Mouse (Mus musculus) lung, postnatal 0 days (tissue): ENCODE results near the gene Acbd6. TPM values are rescaled to one million over a fixed set of nuclear protein-coding genes. Genes with fewer than 3 reads are reported as not detected.

ENCODE experiments used
- ATAC-seq: fragments of 200-750 bp; cut with Nextera tagmentation; 2 replicates; pipeline ENCODE4 v1.8.0; 2017; ENCODE audit warnings: moderate library complexity
- DNase-seq: peaks from one replicate; pipeline ENCODE4 v3.0.0-alpha.2; 2016; ENCODE audit warnings: low spot score
- H3K27ac ChIP-seq: fragments of 300-500 bp; sonication (generic); 2 replicates; pipeline ENCODE4 v1.5.1; 2014; ENCODE audit warnings: antibody characterized with exemption, mild to moderate bottlenecking, low read length, mixed read lengths
- H3K27me3 ChIP-seq: fragments of 300-500 bp; sonication (generic); replicated peaks from 2 replicates; pipeline ENCODE4 v1.6.1; 2014; ENCODE audit warnings: low read length, mixed read lengths; ENCODE audit not compliant: insufficient read depth
- H3K36me3 ChIP-seq: fragments of 300-500 bp; sonication (generic); 2 replicates; pipeline ENCODE4 v1.6.1; 2014; ENCODE audit warnings: low read length, mixed read lengths; ENCODE audit not compliant: insufficient read depth
- H3K4me1 ChIP-seq: fragments of 300-500 bp; sonication (generic); 2 replicates; pipeline ENCODE4 v1.6.1; 2014; ENCODE audit warnings: antibody characterized with exemption, low read depth, low read length, mixed read lengths; ENCODE audit not compliant: insufficient read depth
- H3K4me2 ChIP-seq: fragments of 300-500 bp; sonication (generic); replicated peaks from 2 replicates; pipeline ENCODE4 v1.6.1; 2014; ENCODE audit warnings: low read depth, mild to moderate bottlenecking, low read length, moderate library complexity, mixed read lengths
- H3K4me3 ChIP-seq: fragments of 300-500 bp; sonication (generic); 2 replicates; pipeline ENCODE4 v1.5.1; 2014; ENCODE audit warnings: low read depth, low read length
- H3K9ac ChIP-seq: fragments of 300-500 bp; sonication (generic); replicated peaks from 2 replicates; pipeline ENCODE4 v1.6.1; 2014; ENCODE audit warnings: low read depth, mild to moderate bottlenecking
- H3K9me3 ChIP-seq: fragments of 300-500 bp; sonication (generic); 2 replicates; pipeline ENCODE4 v1.6.1; 2016; ENCODE audit warnings: low read length, mixed read lengths
- CTCF ChIP-seq: IDR thresholded peaks from 2 replicates; pipeline ENCODE4 v1.5.1; 2016; ENCODE audit warnings: antibody characterized with exemption, mild to moderate bottlenecking
- EP300 ChIP-seq: IDR thresholded peaks from 2 replicates; pipeline ENCODE4 v1.6.1; 2016; ENCODE audit warnings: antibody characterized with exemption, mild to moderate bottlenecking, control low read depth
- WGBS: fragments of 180-500 bp; shearing (Covaris S2); extraction: QIAGEN DNeasy Blood & Tissue Kit; methylation state at CpG from one replicate; pipeline ENCODE4 v1.1.7; 2014; 5-methylcytosine and 5-hydroxymethylcytosine counted together
- polyA plus RNA-seq: library from polyadenylated mRNA; unstranded; fragments of >200 nt; fragmentation: Nextera tagmentation; extraction: Ambion mirVana; gene quantifications from 2 replicates; pipeline ENCODE4 v1.2.1, GENCODE M21; 2015

Gene Acbd6
- polyA plus RNA-seq, 1 experiment from 2014 or later: 57.6 TPM

DNA sequence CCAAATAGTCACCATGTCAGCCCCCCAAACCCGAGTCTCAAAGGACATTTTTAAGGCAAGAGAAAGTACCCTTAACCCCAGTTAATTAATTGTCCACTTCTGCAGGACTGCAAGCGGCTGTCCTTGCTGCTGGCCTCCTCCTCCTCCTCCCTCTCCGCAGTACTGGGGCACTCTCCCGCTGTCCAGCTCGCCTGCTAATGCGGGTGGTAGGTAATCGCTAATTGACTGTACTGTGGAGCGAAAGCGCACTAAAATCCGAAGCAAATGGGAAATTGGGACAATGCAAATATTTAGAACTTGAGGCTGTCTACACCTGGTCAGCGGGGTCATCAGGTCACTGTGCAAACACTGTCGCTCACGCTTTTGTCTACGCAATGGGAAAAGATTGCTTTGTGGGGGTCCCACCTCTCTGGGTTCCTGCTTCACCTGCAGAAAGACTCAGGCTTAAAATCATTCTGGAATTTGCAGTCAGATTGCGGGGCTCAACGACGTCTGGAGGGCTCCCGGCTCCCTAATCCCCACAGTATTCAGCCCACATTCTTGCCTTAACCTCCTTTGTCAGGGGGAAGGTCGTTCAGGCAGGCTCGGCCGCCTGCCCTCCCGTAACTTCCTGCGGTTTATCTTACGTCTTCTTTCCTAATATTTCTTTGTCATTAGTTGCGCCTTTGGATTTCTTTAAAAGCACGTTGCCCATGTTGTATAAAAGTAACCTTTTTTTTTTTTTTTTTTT, 178.3 kb downstream of the Acbd6 start:
- DNase-seq: no peak
- H3K27ac ChIP-seq: no peak overlapping the region
- no peaks in the 10 kb centered on the region for H3K36me3 ChIP-seq
- H3K27me3 ChIP-seq: peaks cover 76% of the 10 kb centered on the region
- H3K4me1 ChIP-seq: peaks cover 4% of the 10 kb centered on the region; the same call in 1 of the 2 replicates
- no peak overlapping the region for H3K4me3 ChIP-seq
- no peaks in the 10 kb centered on the region for H3K9me3 ChIP-seq
- H3K4me2 ChIP-seq: no peak overlapping the region
- ATAC-seq: no peak
- no peak overlapping the region for H3K9ac ChIP-seq
- TF ChIP-seq EP300: no peak
- no peak for TF ChIP-seq CTCF
- WGBS: 2% methylated on average over 26 of the region's 26 CpGs

DNA sequence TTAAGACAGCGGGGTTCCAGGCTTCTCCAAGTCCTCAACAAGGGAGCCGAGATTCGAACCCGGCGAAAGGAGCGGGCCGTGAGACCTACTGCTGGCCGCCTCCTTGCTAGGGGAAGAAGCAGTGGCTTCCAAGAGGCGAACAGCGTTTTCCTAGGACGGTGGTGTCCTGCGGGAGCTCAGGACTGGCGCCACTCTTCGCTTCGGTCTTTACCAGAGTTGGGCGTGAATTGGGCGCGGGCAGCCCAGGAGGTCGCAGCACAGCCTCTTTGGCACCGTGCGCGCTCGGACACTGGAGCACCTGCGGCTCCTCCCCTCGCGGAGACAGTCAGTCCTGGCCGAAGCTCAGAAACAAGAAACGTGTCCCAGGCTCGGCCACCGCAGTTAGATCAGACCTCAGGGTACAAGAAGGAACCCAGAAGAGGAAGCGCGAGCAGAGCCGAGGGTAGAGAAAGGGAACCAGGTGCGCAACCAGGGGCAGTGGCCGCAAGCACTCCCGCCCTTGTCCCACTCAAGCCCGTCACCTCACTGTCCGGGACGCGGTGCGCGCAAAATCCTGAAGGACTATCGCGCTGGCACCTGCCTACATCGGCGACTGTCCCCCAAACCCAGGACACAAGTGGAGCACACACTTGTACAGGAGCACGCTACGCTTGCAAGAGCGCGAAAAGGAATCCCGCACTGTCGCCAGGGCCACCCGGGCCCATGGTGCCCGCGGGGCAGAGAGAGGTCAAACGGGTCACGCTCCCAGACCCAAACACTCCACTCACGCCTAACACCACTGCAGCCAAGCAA, 179.3 kb downstream of the Acbd6 start:
- Histone ChIP-seq H3K4me2 (no peak overlapping the region), H3K4me3 (no peak overlapping the region), H3K27ac (no peak overlapping the region), H3K9me3 (no peaks in the 10 kb centered on the region), H3K27me3 (peaks cover 85% of the 10 kb centered on the region), H3K36me3 (no peaks in the 10 kb centered on the region), H3K9ac (no peak overlapping the region), H3K4me1 (peaks cover 10% of the 10 kb centered on the region; the same call in 1 of the 2 replicates)
- TF ChIP-seq EP300 (no peak), CTCF (no peak)
- ATAC-seq (no peak), DNase-seq (no peak)
- WGBS: 2% methylated on average over 58 of the region's 58 CpGs

DNA sequence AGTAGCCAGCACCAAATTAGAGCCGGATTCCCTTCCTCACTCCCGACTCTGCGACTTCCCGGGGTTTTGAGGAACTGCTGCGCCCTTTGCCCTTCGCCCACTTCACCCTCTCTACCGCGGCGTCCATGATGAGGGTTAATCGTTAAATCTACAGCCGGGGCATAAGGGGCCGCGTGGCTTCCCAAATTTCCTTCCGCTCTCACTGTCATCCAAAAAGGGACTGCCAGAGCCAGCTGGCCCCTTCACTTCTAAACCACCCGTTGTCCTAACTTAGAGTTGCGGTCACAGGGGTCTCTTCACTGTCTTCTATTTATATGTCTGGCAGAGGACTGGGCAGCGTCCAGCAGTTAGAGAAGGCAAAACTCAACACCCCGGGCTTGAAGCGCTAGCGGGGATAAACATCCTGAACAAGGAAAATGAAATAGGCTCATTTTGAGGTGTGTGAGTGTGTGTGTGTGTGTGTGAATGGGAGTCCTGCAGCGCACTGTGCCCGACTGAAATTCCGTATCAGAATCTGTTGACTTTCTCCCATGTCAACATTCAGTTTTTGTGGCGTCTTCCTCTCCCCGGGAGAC, 180.0 kb downstream of the Acbd6 start:
- no peaks in the 10 kb centered on the region for H3K9me3 ChIP-seq
- WGBS: under 1% methylated on average over 25 of the region's 25 CpGs
- ATAC-seq (no peak), DNase-seq (no peak)
- no peak overlapping the region for H3K4me2 ChIP-seq
- H3K27me3 ChIP-seq: peaks cover 88% of the 10 kb centered on the region
- H3K27ac ChIP-seq: no peak overlapping the region
- no peak overlapping the region for H3K4me3 ChIP-seq
- no peaks in the 10 kb centered on the region for H3K36me3 ChIP-seq
- H3K9ac ChIP-seq: no peak overlapping the region
- peaks cover 17% of the 10 kb centered on the region; the same call in 1 of the 2 replicates for H3K4me1 ChIP-seq
- TF ChIP-seq CTCF: no peak
- TF ChIP-seq EP300: no peak

Other genes with a start within 250 kb of the Acbd6 start
- gene Xpr1, start 140.7 kb upstream of the Acbd6 start, polyA plus RNA-seq: 5.8 and 7.8 TPM in 2 replicates
- gene Lhx4, start 193.6 kb downstream of the Acbd6 start, polyA plus RNA-seq: not detected in 2 replicates